Mouse (Mus musculus) c-Kit-positive CD71-positive TER-119-positive erythroid progenitor cells, embryonic 14.5 days (primary cell): ENCODE measurements around the gene Allc.

Experiments used
- DNase-seq: peaks from one replicate; pipeline ENCODE4 v3.0.0-alpha.2; 2013; ENCODE audit warnings: low spot score

The Allc gene

DNA sequence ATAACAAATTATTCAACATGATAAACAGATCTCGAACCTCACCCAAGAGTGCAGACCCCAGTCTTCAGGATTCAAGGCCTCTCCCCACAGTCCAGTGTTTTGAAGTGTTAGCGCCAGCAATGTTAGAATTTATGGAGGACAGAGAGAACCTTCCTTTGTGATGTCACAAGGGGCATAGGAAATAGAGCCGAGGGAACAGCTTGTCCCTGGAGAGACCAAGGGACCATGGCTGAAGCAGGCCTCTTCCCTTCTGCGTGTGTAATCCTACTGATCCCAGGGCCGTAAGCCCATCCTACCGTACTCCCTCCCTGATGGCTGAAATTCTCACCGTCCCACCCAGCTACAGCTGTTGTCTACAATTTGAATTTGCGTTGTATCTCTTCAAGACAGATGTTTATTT lies at the start of gene Allc:
Gene Allc (minus strand): TSS at position 101 of the 400 bp plus-strand sequence.
- no peak for DNase-seq

- no peak for DNase-seq
These were observed 46.1 kb upstream of the Allc start for GRCm38 (mm10) chr12:28628436-28628835.

DNA sequence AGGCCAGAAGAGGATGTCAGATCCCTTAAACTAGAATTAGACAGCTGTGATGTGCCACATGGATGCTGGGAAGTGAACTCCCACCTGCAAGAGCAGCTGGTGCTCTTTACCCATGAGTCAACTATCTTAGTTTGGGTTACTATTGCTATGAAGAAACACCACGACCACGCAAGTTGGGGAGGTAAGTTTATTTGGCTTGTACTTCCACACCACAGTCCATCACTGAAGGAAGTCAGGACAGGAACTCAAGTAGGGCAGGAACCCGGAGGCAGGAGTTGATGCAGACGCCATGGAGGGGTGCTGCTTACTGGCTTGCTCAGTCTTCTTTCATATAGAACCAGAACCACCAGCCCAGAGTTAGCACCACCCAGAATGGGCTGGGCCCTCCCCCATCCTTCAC lies 44.8 kb upstream of the Allc start:
- no peak for DNase-seq

DNA sequence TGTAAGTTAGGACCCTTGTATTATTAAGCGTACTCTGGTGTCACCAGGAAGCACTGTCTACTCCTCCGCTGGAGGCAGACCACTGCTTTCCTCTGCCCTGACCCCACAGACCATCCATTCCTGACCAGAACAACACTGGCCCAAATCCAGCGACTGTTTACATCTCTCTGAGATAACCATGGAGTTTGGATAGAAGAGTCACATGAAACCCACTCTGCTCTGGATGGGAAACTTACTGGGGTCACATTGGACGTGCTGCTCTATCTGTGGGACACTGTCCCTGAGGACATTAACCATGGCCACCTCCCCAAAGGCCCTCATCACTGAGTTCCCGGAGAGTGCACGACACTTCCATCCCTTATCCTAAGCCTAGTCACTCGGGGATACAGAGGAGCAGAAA lies 43.1 kb upstream of the Allc start:
- DNase-seq = no peak

DNA sequence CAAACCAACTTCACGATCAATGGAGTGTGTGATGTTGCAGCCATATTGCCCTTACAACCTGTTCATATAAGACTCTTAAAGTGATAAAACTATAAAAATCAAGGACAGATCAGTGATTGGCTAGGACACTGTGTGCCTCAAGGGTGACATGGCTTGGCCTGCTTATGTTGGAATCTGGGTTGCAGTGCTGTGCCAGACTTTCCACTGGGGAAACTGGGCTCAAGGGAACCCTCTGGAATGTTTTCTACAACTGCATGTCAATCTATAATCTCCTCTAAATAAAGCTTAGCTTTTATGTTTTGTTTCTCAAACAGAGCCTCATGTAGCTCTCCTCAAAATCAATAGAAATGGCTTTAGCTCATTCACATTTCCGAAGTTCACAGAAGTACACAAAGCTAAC lies 41.9 kb upstream of the Allc start:
- DNase-seq = no peak

DNA sequence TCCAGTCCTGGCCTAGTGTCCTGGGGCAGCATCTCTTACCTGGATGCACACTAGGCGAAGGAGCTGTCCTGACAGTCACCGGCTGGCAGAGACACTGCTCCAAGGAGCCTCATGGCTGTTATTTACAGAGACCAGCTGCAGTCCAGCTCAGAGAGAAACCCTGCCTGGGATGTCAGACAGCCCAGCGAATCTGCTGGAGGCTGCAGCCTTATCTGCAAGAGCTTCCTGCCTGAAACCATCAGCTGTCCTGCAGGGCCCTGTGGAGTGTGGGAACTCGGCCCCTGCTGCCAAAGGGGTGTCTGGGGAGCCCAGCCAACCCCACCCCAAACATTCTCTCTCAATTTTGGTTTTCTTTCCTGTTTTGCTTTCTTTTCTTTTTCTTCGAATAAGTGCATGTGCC lies 40.9 kb upstream of the Allc start, which contains the start of gene Colec11:
Gene Colec11 (minus strand): TSS at position 183 of the 400 bp plus-strand sequence.
- DNase-seq = no peak

GRCm38 (mm10) chr12:28622641-28623040 lies 40.3 kb upstream of the Allc start:
- DNase-seq = no peak

DNA sequence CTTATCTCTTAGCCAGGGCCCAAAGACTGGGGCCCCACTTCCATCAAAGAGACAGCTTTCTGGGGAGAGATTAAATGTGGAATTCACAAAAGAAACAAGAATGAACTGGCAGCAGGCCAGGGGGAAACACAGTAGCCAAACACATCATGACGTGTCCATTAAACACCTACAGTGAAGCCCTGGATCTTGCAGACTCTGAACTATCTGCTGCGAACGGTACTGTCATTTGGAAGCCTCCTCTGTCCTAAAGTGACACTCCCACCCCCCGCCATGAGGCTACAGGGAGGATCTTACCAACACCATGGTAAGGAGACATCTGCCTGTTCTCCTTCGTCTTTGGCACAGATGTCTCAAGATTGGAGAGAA lies 39.8 kb upstream of the Allc start:
- no peak for DNase-seq

- no peak for DNase-seq
These were observed 39.3 kb upstream of the Allc start for GRCm38 (mm10) chr12:28621451-28622166.

DNA sequence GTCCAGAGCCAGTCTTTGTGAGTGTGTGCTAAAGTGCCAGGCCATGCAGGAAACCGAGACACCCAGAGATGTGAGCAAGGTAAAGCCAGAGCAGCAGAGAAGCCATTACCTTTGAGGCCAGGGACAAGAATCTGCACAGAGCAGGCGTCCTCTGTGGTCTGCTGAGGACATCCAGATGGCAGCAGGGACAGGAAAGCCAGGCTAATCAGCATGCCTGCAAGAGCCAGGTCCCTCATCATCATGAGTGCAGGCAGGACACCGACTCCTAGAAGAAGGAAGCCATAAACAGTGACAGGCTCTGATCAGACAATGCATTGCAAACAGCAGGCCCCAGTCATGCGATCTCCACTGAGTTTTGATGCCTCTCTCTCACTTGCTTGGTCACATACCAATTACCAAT lies 35.0 kb upstream of the Allc start:
- DNase-seq = no peak

GRCm38 (mm10) chr12:28614401-28614800 lies 32.1 kb upstream of the Allc start:
- no peak for DNase-seq

DNA sequence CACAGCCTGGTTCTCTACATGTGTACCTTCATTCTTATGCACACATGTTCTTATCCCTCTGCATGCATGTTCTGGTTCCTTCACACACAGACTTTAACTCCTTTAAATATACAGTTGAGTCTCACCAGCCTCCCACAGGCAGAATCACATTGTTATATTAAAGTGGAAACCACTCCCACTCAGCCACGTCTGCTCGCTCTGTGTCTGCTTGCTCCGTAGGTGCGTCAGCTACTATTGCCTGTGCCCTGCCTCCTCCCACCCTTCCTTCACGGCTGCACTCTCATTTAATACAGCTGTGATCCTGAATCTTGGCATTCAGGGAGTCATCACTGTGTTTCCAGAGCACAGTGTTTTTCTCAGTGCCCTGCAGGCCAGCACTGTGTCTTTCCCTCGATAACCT lies 30.1 kb upstream of the Allc start:
- DNase-seq = no peak

DNA sequence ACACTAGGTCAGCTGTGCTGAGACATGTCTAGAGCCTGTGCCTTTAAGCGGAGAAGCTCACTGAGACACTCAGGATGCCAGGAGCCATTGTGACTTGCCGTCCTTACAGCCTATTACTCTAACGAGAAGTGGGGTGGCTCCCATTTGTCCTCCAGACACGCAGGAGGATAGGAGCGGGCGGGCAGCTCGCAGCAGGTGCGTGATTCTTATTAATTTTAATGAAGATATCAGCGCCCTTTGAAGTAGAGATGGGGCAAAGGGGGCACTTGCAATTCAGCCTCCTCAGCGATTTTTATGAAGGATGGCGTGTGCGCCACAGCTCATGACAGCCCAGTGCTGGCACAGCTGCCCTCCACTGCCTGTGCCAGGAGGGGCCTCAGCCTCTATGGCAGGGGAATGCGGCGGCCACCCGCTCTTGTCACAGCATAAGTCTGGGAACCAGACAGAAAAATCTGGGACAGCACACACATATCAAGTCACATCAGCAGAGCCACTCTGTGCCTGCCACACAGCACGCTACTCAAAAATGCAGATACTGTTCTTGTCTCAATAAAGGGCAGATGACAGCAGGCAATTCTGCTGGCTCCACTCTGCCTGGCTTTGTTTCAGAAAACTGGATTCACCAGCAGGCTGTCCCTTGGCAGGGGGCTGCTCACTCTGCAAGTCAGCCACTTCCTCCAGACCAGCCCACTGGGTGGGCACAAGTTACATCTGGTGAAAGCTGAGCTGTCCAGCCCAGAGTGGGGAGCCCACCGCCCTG lies 25.4 kb upstream of the Allc start:
- no peak for DNase-seq

- no peak for DNase-seq
These were observed 21.2 kb upstream of the Allc start for GRCm38 (mm10) chr12:28603494-28603893.

DNA sequence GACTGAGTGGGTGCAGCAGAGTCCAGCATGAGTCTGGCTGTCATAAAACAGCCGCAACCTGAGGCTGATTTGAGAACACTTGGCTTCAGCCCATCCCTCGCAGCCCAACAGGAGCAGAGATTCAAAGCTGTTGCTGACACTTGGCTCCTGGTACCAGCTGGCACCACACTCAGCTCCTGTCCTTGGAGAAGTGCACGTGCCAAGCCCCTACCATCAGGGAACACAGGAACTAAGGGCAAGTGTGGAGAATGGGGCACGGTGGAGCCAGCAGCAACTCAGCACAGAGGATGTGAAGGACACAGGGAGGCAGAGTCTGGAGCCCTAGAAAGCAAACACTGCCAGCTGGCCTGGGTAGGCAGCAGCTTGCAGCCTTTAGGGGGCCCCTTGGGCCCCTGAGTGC lies 19.9 kb upstream of the Allc start:
- DNase-seq = no peak

- DNase-seq = no peak
These were observed 16.2 kb upstream of the Allc start for GRCm38 (mm10) chr12:28598526-28598991.

GRCm38 (mm10) chr12:28598110-28598509 lies 15.8 kb upstream of the Allc start:
- DNase-seq = no peak

DNA sequence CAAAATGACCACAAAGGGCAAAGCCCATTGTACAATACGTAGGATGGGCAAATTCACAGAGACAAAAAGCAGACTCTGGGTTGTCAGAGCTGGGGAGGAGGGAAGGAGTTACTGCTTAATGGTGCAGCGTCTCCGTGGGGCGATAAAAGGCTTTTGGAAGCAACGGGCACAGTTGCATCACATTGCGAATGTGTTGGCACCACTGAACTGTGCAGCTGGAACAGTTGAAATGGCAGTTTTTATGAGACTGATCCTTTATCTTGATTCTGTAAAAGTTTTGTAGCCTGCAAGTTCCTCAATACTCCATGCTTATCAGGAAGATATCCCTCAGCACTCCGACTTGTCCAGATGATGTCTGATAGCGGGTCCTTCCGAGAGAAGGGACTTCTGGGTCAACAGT lies 15.4 kb upstream of the Allc start:
- no peak for DNase-seq

DNA sequence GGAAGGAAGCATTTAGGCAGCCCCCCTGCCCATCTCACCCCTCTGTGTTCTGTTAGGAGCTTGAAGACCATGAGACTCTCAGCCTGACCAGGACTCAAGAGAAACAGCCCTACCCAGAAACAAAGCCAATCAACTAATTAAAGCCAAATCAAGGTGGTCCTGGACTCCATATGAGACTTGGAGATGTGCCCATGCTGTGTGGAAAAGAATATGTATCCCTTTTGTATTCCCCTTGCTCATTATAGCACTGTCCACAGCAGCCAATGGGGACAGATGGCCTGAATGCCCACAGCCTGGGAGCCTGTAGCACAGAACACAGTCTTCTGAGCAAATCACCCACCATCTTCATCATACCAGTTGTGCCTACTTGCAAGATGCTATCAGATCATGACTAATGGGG lies 14.5 kb upstream of the Allc start:
- DNase-seq = no peak

GRCm38 (mm10) chr12:28590428-28590827 lies 8.1 kb upstream of the Allc start:
- DNase-seq = no peak

GRCm38 (mm10) chr12:28589090-28589868 lies 7.0 kb upstream of the Allc start:
- peak; percentile 50 for DNase-seq

DNA sequence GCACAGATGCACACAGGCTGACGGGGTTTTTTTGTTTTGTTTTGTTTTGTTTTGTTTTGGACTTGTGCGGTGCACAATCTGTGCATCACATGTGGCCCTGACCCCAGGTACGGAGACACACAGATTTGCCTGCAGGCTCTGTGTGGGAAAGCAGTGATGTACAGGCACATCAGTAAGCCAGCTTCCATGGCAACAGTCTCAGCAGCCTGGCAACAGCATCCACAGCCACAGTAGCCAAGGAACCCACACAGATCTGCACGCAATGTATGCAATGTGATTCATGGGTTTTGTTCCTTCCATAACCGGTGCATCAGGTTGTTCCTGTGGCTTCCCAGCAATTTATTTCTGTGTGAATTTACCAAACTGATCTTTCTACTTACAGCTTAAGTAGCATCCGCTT lies 5.6 kb upstream of the Allc start:
- DNase-seq = no peak

DNA sequence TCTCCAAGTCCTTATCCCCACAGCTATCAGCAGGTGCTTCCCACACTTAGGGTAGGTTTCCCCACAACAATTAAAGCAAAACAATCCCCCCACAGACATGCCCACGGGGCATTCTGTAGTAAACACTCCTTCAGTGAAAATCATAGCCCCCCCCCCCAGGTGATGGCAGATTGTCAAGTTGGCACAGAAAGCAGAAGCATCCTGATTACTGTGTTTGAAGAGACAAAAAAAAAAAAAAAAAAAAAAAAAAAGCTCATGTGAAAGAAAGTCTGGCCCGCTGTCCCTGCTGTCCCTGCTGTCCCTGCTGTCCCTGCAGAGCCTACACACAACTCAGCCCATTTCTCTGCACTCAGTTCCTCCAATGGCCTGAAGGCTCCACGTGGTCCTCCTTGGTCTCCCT lies 1.7 kb upstream of the Allc start:
- no peak for DNase-seq
